Mouse (Mus musculus): Measurements from ENCODE around the gene Olfr544.

DNA sequence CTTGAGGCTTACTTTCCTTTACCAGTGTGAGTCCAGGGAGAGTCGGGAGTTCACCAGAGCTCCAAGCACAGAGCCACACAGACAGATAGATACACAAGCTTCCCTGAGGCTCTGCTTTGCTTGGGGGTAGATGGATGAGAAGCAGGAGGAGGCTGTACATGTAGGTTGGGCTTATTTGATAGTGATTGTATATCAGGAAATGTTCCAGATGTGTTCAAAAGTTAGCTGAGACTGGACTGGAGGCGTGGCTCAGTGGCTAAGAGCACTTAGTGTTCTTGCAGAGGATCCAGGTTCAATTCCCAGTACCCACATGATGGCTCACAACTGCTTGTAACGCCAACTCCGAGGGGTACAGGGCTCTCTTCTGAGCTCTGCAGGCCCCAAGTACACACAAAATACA, 9.7 kb downstream of the Olfr544 start:
- TF ChIP-seq CTCF (IDR thresholded peaks at IDR 0.05; ENCODE audit: low read depth) (no peak), EP300 (IDR thresholded peaks at IDR 0.05; ENCODE audit: low read depth) (no peak)
